Mouse (Mus musculus): ENCODE data around the gene Fgf3.

Fgf3 gene

DNA sequence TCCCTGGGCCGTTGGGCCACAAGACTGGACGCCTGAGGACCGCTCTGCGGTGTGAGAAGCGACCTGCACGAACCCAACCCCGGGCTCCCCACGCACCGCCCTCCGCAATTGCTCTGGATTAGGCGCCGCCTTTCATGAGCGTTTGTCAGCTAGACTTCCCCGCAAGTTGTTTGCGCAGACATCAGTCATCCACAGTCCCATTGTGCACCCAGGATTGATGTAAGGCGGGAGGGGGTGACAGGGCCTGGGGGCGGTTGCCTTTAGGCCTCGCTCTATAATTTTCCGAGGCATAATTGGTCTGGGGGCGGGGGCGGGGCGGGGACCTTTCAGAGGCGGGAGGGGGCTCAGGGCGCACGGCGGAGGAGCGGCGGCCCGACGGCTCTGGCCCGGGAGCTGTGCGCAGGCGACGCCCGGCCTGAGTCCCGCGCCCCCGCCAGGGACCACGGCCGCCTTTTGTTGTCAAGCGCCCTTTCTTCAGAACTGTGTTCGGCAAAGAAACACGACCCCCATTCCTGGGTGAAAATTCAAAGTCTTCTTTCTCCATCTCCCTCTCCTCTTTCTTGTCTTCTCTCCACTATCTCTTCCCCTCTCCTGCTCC lies at the start of gene Fgf3:
Fgf3 (plus strand) TSS at position 193 of the 598 bp plus-strand sequence.
- peak; percentile 59 for DNase-seq (ENCODE audit: low spot score)

- DNase-seq (ENCODE audit: low spot score), result no peak
Measured at GRCm38 (mm10) chr7:144788631-144789030, 49.3 kb upstream of the Fgf3 start.

GRCm38 (mm10) chr7:144789601-144790556 lies 48.0 kb upstream of the Fgf3 start:
- peak; percentile 66 for DNase-seq (ENCODE audit: low spot score)

GRCm38 (mm10) chr7:144791426-144791825 lies 46.5 kb upstream of the Fgf3 start:
- DNase-seq (ENCODE audit: low spot score), result no peak

- no peak for DNase-seq (ENCODE audit: low spot score)
Measured at GRCm38 (mm10) chr7:144793296-144793695, 44.6 kb upstream of the Fgf3 start.

- DNase-seq (ENCODE audit: low spot score), result no peak
Measured at GRCm38 (mm10) chr7:144795976-144796474, 41.9 kb upstream of the Fgf3 start.

- peak; percentile 78 for DNase-seq (ENCODE audit: low spot score)
Measured at GRCm38 (mm10) chr7:144796986-144797735, 40.7 kb upstream of the Fgf3 start.

DNA sequence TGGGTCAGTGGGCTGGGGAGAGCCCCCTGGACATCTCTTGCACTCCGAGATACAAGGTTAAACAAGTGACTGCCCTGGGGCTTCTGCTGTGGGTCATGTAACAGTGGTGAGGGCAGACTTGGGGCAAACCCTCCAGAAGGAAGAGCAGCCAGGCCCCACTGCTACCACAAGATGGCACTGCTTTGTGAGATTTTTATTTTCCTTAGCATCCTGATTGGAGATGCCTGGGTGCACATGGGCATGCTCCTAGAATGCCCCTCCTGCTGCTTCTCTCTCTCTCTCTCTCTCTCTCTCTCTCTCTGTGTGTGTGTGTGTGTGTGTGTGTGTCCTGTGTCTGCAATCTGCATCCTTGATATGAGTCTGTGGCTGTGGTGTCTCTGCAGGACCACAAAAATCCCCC lies 39.4 kb upstream of the Fgf3 start:
- DNase-seq (ENCODE audit: low spot score), result peak; percentile 91

- no peak for DNase-seq (ENCODE audit: low spot score)
Measured at GRCm38 (mm10) chr7:144807036-144807435, 30.8 kb upstream of the Fgf3 start.

DNA sequence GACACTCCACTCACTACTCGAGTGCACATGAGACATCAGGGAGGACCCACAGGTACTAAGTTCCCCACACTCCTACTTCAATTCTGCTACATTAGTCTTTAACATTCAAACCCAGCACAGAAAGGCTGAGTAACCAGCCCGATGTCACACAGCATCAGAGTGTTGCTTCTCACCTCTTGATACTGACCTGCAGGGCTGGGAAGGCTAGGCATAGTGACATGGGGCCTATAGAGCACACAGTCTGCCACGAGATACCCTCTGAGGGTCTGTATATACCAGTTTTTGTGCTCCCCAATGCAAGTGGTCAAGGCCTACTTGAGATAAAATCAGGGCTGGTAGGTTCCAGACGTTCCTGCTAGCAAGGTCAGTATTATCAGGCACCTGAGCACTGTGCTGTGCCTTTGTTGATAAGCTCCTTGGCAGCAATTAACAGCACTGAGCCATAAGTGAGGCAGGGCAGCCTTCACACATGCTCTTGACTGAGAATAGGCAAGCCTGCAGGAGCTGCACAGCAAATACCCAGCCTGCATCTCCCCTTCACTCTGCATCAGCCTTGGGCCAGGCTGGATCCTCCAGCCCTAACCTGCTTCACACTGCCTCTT lies 29.8 kb upstream of the Fgf3 start:
- no peak for DNase-seq (ENCODE audit: low spot score)

GRCm38 (mm10) chr7:144811521-144811920 lies 26.4 kb upstream of the Fgf3 start:
- peak; percentile 56 for DNase-seq (ENCODE audit: low spot score)

DNA sequence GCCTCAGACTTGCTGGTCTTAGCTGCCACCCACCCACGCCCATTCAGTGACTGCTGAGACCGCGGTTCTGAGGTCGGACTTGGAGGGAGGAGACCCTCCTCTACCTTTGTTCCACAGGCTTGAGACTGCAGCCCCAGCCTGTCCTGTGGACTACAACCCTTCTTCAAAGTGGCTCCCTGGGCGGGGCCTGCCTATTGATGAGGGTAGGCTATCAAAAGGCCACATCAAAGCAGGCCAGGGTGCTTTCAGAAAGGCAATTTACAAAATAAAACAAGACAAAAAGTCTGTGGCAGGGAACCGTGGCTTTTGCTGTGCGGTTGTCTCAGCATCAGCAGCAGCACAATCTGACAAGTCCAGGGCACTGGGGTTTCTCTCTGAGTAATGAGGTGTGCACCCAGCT lies 16.0 kb upstream of the Fgf3 start:
- DNase-seq (ENCODE audit: low spot score), result no peak

DNA sequence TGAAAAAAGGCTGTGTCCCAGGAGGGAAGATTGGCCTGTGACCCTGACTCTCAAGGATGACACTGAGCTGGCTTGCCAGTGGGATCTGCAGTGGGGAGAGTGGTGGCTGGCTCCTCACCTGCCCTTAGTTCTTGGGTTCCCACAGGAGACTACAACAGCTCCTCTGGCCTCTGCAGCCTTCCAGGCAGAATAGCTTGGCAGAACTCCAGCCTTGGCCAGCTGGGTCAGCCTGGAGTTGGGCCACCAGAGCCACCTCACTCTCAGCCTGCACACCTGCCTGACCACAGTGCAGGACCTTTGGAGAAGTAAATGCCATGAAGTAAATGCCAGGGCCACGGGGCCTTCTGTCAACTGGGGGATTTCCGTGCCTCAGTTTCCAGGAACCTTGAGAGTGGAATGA lies 13.9 kb upstream of the Fgf3 start:
- DNase-seq (ENCODE audit: low spot score), result no peak

DNA sequence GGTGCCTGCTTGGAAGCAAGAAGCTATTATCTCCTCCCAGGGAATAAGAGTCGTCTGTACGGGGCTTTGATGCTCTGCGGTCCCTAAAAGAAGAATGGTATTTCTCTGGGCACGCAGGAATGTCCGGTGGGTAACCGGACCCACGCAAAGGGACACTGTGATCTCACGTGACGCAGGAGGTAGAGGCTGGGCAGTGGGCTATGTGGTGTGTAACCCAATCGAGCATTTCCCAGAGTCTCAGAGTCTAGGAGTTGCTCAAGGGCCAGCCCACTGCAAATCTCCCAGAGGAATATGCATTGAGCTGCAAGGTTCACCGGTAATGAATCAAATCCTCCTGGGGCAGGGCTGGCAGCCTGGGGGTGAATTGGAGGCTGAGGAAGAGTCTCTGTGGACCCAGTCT lies 9.5 kb upstream of the Fgf3 start:
- DNase-seq (ENCODE audit: low spot score), result no peak

GRCm38 (mm10) chr7:144838522-144839503 lies 930 bp downstream of the Fgf3 start:
- peak; percentile 70 for DNase-seq (ENCODE audit: low spot score)

DNA sequence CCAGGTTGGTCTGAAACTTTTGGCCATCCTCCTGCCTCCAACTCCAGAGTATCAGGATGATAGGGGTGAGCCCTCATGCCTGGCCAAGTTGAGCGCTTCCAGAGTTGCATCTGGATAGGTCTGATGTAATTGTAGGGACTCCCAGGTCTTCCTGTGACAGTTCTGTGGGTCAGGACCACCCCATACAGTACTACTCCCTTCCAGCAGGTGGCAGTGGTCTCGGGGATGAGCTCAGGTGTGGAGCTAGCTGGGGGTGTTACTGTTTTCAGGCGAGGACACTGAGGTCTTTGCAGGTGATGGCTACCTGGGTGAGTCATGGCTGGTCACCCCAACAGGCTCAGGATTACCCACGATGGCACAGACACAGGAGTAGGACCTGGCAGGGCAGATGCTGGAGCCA lies 8.3 kb downstream of the Fgf3 start:
- peak; percentile 66 for DNase-seq (ENCODE audit: low spot score)

GRCm38 (mm10) chr7:144847067-144847466 lies 9.2 kb downstream of the Fgf3 start, which contains the start of gene Fgf4:
Gene Fgf4, plus strand, starts transcription at chr7:144847367.
- no peak for DNase-seq (ENCODE audit: low spot score)

DNA sequence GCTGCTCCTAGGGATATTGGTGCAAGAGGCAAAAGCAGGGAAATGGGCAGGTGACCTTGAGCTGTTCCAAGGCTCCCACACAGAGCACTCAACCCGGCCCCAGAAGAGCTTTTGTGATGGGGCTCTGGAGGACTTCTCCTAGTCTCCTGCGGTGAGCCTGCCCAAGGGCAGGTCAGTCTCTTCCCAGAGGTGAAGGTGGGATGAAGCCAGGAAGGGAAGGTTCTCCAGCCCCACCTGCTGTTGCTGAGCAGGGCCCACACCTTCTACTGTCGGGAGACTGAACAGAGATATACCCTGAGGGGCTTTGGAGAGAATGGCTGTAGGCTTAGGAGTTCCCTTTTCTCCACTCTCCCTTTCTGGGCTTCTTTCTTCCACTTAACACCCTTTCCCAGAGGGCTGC lies 13.4 kb downstream of the Fgf3 start:
- DNase-seq (ENCODE audit: low spot score), result no peak

DNA sequence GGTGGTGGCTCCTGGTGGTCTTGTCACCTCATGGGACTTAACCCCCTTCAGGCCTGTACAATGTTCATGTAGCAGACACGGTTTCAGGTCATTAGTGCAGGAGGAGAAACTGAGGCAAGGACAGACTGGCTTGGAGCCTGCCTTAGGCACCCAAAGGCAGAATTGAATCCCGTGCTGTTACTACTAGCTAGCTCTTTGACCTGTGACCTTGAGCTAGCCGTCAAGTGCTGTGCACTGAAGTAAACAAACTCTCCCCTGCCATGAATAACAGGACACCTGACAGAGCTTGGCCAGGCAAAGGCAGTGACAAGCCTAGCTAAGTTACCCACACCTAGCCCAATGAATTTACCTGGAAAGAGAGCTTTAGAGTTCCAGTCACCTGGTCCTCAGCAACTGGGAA lies 17.1 kb downstream of the Fgf3 start:
- DNase-seq (ENCODE audit: low spot score), result no peak

GRCm38 (mm10) chr7:144857158-144857557 lies 19.3 kb downstream of the Fgf3 start:
- no peak for DNase-seq (ENCODE audit: low spot score)

All from retina, embryonic 14.5 days (tissue).